Mouse (Mus musculus) gonadal fat pad, adult 2 months (tissue): ENCODE results near the gene Agrp. TPM values are rescaled to one million over a fixed set of nuclear protein-coding genes. Genes with fewer than 3 reads are reported as not detected.
A peak's percentile ranks its signal among the peaks of the same experiment; 100 is the strongest.
"Not testable (repeated sequence)": the region's sequence is repeated elsewhere in the genome, so short reads cannot be mapped to it uniquely, and the experiment has no call there.

Source experiments
- DNase-seq: peaks from one replicate; pipeline ENCODE4 v3.0.0-alpha.2; 2012; ENCODE audit warnings: low read depth
- polyA plus RNA-seq: library from polyadenylated mRNA; depleted of rRNA; stranded (reverse); fragments of >200 nt; gene quantifications from 2 replicates; pipeline ENCODE4 v1.2.3, GENCODE M21; 2012

Gene Agrp
- polyA plus RNA-seq, 1 experiment, result 0.45 TPM

DNA sequence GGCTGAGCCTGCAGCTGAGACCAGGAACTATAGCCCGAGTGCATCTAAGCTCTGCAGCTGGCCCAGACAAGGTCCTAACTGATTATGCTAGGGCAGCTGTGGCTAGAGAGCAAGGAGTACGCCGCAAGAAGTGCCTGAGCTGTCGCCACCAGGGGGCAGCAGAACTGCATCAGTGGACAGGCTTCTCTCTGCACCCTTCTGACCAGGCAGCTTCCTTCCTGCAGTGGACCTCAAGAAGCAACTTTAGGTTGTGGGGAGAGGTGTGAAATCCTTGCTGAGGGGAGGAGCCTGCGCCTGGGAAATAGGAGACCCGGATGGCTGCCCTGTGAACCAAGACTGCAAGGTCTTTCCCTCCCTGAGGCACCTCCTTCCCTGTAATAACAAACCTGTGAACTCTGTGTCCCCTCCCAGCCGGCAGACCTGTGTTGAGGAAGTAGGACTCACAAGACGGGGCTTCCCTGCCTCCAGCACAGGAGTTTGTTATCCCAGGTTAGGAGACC, 14.7 kb downstream of the Agrp start:
- DNase-seq, result no peak

DNA sequence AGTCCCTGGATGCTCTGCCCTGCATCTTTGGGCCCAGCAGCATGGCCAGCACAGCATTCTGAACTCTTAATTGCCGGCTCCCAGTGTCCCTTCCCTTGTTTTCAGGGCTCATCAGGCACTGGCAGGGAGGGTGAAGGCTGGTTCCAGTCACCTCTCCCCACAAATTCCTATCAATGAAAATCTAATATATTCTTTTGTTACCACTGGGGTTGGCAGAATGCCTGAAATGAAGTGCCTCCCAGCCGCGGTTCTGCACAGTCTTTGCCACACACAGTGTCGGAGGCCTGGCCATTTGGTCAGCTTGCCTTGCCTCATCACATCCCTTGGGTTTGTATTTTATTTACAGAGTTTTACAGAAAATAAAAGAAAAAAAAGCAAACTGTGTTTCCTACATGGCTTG, 15.4 kb downstream of the Agrp start:
- DNase-seq, result no peak

DNA sequence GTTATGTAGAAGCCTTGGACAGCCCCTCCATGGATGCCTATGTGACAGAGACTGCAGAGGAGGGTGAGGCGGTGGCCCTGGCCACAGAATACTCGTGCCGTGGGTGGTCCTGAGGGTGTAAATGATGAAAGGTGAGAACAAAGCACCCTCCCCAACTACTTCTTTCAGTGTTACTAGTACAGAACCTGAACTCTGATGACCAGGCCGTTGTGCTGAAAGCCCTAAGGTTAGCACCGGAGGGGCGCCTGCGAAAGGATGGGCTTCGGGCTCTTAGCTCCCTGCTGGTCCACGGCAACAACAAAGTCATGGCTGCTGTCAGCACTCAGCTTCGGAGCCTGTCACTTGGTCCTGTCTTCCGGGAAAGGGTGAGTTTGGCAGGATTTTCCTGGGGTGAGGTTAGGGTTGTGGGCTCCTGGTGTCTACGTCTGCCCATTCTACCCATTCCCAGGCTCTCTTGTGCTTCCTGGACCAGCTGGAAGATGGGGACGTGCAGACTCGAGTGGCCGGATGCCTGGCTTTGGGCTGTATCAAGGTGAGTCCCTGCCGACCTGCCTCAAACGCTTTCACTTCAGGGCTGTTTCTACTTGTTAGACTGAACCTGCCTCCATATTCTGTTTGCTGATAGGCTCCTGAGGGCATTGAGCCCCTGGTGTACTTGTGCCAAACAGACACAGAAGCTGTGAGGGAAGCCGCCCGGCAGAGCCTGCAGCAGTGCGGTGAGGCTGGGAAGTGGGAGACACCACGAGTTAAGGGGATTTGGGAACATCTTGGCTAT, 16.1 kb downstream of the Agrp start:
- no peak for DNase-seq

DNA sequence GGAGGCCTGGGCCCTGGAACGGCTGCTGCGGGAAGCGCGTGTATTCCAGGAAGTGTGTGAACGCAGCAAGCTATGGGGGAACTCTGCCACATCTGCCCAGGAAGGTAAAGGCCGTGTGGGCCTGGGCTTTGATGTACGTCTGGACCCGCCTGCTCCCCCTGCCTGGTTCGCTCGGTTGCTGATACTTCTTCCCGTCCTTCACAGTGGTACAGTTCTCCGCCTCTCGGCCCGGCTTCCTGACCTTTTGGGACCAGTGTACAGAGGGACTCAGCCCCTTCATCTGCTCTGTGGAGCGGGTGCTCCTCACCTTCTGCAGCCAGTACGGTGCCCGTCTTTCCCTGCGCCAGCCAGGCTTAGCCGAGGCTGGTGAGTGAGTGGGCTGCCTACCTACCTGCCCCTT, 17.0 kb downstream of the Agrp start:
- no peak for DNase-seq

DNA sequence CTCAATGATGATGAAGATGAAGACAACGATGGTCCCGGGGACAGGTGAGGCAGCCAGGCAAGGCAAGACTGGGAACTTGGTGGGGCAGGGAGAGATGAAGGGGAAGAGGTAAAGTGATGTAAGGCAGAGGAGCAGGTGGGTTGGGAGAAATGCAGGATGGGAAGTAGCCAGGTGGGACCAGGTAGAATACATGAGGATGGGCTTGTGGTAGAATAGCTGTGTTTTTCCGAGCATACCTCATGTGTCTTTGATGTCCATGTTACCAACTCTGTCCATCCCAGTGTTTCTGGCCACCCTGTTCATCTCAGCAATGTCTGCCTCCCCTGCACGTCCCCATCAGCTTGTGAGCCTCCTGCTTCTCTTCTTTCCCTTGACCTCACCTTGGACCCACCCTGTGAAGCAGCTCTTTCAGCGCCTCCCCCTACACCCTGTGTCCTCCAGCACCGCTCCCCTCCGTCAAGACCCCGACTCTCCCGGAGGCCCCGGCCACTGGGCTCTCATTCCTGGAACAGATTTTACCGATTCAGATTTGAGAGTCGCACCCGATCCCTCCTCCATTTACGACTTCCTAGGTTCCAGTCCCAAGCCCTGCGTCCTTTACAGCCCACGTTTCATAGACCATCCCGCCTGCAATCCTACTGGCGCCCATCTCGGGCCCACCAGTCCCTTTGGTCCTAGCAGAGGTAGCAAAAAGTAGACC, 18.2 kb downstream of the Agrp start:
- no peak for DNase-seq

DNA sequence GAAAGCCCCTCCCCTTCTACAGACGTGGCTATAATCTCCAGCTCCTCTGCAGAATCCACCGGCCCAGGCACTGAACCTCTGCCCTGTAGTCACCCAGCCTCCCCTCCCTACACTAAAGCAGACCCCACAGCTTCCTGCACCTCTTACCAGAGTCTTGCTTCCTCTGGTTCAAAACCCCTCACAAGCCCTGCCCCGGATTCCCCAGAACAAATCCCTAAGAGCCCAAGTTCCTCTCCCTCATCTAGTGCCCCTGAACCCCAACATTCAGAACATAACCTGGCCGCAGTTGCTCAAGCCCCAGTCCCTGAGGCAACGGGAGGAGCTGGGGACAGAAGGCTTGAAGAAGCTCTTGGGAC, 18.9 kb downstream of the Agrp start:
- DNase-seq, result no peak

DNA sequence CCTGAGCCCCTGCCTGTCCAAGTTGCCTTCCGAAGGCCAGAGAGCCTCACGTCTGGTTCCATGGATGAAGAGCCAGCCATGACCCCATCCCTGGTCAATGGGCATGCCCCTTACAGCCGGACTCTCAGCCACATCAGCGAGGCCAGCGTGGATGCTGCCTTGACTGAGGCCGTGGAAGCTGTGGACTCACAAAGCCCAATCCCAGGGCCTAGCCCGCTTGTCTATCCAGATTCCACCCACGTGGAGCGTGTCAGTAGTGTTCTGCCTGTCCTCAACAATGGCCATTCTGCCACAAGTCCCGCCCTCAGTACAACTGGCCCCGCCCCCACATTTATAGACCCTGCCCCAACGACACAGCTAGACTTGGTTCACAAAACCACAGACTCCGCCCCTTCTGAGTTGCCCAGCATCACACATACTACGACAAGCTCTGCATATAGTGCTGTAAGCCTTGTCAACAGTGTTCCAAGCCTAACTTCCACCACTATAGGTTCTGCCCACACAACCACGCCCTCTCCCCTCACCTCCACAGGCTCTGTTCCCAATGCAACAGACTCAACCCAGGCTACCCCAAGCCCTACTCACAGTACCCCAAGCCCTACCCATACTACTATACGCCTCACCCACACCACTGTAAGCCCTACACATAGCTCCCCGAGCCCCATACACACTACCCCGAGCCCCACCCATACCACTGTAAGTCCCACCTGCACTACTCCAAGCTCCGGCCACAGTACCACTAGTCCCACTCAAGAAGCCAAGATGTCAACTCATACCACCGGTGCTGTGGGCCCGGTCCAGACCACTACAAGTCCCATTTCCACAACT, 19.5 kb downstream of the Agrp start:
- no peak for DNase-seq

DNA sequence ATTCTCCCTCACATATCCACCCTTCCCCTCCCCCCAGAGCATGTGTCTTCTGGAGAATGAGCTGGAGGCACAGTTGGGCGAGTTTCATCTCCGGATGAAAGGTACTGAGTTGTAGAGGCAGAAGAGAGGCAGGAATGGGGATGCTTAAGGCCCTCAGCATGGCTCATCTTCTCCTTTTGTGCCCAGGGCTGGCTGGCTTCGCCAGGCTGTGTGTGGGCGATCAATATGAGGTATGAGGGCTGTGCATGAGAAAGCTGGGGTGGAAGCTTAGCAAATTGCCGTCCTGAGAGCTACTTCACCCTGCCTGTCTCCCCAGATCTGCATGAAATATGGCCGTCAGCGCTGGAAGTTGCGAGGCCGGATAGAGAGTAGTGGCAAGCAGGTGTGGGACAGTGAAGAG, 21.3 kb downstream of the Agrp start:
- DNase-seq, result no peak

DNA sequence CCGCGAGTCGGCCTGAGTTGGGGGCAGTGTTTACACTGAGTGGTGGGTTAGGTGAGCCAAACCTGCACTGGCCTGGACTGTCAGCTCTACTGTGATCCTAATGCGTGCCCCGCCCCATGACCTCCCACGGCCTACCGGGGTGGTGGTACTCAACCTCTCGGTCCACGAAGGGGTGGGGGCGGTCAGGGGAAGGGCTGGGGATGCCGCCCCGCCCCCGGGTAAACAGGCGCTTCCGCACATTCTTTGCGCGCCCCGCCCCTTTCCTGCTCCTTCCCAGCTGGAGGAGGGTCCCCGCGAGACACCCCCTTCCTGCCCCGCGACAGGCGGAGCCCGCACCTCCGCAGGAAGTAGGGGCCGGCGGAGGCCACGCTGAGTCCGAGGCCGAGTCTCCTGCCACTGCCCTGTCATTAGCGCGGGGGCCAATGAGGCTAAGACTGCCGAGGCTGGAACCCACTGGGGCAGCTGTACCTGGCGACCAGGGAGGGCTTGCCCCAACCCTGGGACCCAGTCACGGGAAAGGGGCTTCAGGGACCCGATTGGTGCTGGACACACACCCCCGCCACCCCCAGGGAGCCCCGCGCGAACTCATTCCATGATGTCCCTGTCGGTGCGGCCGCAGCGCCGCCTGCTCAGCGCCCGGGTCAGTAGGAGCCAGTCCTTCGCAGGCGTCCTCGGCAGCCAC, 23.2 kb downstream of the Agrp start:
- DNase-seq, result no peak

DNA sequence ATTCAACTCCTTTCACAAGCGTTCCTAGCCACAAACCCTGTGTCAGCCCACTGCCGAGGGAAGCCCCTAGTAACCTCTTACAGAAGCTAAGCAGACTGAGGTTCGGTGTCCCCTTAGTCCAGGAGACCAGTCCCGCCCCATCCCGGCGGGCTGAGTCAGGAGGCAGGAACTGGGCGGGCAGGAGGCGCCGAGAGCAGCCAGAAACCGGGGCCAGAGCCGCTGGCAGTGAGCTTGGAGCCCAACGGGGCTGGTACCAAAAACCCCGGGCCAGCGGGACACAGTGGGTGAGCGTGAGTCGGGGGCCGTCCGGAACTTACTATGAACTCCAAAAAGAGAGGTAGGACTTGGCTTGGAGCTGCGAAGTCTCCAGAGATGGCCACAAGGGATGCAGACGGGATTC, 24.2 kb downstream of the Agrp start:
- DNase-seq, result no peak

DNA sequence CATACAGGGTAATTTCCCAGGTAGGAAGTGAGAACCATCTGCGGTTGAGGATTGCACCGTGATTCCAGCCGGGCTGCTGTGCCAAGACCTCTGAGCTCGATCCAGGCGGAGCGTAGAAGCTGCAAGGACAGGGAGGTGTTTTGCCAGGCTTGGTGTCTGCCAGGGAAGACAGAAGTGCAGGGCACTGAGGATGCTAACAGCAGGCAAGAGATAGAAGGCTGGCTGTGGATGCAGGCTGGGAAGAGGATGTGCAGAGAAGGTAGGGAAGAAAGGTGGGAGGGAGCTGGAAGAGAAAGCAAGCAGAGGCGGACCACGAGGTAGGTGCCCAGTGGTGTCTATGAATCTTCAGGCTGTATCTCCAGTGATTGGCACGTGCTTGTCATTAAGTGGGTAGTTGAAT, 25.4 kb downstream of the Agrp start:
- DNase-seq, result no peak

DNA sequence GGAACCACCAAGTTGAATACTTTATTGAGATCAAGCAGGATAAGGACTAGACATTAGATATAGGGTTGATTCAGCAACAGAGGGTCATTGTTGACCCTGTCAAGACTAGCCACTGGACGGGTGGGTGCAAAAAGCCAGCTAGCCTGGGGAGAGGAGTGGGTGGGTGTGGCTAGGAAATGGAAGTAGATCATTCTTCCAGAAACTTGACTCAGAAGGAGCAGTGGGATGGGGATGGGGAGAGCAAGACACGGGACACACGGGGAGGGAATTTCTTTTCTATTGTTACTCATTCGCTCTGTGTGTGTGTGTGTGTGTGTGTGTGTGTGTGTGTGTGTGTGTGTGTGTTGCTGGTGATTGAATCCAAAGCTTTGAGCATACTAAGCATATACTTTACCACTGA, 27.4 kb downstream of the Agrp start:
- no peak for DNase-seq

DNA sequence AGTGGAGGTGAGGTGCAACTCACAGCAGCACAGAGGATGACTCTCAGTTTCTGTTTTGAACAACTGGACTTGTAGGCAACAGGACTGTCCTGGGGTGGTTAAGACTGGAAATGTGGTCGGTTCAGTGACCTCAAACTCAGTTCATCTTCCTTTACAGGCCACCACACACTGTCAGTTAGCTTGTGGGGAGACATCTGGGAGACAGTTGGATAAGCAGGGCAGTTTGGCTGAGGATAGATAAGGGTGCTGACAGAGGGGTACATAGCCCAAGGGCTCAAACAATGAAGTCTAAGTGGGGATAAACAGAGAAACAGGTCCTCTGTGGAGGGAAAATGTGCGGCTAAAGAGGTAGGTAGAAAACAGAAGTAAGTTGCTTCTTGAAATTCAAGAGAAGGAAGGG, 27.8 kb downstream of the Agrp start:
- DNase-seq, result no peak

DNA sequence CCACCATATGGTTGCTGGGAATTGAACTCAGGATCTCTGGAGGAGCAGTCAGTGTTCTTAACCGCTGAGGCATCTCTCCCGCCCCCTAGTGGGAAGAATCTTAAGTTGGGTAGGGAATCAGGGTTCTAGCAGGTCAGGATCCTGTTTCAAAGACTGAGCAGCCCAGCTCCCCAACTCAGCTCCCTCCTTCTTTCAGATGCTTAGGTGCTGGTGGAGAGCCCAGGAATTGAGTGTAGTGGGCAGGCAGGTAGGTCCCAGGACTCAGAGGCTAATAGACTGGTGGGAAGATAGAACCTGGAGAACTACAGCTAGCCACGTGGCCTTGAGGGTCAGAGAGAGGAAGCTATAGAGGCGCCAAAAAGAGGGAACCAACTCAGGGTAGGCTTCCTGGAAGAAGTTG, 29.5 kb downstream of the Agrp start:
- DNase-seq, result no peak

DNA sequence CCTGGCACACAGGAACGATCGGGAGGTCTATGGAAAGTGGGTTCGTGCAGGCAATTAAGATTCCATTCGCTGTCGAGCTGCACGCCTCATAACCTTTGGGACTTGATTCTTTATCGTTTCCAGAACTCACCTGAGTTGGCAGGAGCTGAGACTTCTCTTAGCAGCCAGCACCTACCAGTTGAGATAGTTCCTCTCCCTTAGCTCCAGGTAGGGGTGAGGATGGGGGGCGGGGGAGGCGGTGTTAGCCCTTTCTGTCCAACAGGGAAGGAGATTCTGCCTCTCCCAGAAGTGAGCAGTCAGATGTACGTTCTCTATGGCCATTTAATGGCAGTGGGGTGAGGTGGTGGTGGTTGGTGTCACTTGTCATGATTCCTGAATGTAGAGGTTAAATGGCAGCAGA, 30.1 kb downstream of the Agrp start:
- no peak for DNase-seq

DNA sequence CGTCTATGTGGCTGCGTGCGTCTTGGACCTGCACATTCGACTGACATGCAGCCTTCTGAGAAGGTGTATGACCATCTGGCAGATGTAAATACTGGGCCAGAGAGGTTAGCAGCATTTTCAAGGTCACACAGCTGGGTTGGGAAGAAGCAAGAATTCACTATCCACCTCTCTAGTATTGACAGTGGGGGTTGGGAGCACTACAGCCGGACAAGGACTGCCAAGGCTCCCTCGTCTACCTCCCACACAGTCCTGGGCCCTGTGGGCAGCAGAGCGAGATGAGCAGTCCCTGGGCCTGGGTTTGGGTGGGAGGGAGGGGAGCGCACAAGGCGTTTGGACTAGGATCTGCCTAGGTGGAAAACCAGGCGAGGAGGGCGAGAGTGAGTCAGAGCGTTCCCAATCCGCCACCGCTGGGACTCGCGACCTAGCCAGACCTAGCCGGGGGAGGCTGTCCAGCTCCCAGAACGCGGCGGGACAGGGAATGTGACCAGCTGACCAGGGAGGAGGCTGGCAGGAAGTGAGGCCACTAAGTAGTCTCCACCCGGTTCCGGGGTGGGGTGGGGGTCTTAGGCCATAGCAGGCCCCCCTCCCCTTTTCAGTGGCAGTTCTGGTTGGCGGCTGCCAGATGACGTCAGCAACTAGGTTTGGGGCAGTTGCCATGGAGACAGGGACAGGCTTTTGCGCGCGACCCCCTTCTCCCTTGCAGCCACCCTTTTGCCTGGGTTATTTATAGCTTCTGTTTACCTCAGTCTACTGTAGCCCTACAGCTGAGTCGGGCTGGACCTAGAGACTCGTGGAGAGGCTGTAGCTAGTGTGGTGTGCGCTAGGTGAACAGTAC, 30.8 kb downstream of the Agrp start:
- no peak for DNase-seq

DNA sequence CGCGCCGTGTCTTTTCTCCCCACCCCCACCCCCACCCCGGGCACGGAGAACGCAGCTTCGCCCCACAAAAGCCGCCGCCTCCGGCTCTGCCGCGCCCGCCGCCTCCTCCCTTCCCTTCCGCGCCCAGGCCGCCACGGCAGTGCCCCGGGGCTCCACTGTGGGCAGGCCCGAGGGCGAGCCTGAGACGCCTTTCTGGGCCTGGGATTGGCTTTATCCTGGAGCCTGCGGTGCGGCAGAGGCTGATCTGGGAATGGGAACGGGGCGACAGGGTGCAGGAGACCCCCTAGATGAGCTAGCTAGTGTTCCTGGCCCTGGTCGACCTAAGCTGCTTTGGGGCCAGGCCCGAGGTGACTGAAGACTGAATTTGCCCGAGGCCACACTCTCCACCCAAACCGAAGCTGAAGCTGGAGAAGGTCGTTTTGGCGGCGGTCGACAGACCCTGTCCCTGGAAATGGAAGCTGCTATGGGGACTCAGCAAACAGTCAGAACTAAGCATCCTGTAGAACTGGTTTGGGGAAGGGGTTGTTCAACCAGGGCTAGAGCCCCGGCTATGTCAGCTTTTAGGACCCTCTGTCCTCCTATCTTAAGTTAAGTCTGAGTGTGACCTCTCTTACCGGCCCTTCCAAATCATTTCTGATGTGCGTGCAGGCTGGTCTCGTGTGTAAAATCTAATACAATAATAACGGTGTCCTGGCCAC, 31.6 kb downstream of the Agrp start:
- DNase-seq, result no peak

DNA sequence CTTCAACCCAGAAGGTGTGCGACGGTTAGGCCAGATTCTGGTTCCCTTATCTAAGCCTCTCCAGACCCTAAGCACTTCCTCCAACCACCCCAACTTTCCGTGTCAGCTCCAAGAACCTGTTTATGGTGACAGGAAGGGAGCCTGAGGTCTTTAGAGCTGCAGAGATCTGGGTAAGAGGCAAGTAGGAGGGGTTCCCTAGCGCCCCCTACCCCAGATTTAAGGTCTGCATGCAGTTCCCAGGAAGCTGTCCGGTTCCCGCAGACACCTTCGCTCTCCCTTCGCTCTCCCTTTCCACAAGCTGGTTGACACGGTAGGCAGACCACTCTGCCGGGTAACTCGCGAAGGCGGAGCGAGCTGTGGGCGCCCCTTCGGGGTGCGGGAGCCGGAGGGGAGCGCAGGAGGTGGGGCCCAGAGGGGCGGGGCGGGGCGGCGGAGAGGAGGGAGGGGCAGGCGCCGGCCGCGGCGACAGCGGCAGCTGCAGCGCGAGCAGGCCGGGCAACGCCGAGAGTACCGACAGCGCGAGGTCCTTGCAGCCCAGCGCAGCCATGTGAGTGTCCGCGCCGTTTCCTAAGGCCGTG, 32.3 kb downstream of the Agrp start, which contains the start of gene Ripor1:
Gene Ripor1 (plus strand): TSS at position 452 of the 578 bp plus-strand sequence.
- DNase-seq, result peak; percentile 30

DNA sequence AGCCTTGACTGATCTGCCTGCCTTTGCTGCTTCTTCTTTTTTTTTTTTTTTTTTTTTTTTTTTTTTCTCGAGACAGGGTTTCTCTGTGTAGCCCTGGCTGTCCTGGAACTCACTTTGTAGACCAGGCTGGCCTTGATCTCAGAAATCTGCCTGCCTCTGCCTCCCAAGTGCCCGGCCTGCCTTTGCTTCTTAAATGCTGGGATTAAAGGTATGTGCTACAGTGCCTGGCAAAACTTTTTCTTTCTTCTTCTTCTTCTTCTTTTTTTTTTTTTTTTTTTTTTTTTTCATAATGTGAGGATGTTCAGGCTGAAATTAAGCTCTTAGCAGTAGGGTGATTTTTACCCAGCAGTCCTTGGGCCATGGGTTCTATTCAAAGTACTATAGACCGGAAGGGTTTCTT, 34.7 kb downstream of the Agrp start:
- not testable (repeated sequence) for DNase-seq

DNA sequence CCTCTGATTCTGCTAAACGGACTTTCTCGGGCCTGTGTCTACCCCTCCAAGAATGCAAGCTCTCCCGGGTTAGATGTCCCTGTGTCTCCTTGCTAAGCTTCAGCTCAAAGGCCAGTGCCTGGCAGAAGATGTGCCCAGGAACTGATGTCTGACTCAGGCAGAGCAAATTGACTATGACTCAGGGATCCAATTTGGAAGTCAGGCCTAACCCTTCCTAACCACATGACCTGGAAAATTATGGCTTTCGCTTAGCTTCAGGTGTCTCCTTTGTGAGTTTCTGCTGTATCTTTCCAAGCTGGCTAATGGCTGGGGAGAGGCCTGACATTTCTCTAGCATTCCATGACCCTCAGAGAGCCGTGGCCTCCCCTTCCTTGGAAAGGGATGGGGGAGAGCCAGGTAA, 35.9 kb downstream of the Agrp start:
- DNase-seq, result no peak
